Mouse (Mus musculus) cerebellum, adult 18-20 months (tissue): ENCODE data around the gene Chn2.

Source experiments
- DNase-seq, 2 experiments: peaks; one replicate each; pipeline ENCODE4 v3.0.0; 2021

Chn2 gene

DNA sequence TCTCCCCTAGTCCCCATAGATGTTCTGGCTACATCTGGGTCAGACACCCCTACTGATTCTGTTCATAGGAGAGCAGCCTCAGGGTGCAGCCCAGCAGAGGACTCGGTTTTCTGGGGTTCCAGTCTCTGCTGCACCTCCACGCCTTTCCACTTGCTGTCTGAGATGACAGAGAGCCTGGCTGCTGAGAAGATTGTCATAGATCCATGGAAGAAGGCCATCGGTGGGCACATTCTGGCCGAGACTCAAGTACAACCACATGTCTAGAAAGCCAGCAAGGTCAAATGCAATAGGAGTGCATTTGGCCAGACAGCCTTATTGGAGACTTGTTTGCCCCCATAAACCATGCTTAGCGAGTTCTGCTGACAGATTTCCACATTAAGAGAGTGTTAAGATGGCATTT lies 81.5 kb downstream of the Chn2 start:
- no peak for DNase-seq

DNA sequence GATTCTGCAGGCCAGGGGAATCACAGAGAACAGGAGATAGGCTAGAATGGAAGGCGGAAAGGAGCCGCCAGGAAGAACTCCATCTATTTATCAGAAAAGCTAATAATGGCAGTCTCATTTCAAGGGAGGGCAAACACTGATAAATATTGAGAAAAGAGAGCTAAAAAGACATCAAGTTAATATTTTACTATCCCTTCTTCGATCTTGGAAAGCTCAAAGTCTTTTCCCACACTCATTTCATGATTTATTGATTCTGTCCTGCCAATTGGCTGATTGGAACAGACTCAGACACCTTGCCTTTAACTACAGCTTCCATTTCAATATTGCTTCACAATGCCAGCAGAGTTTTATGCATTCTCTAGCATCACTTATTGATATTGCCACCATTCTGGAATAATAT lies 85.2 kb downstream of the Chn2 start:
- DNase-seq: no peak

DNA sequence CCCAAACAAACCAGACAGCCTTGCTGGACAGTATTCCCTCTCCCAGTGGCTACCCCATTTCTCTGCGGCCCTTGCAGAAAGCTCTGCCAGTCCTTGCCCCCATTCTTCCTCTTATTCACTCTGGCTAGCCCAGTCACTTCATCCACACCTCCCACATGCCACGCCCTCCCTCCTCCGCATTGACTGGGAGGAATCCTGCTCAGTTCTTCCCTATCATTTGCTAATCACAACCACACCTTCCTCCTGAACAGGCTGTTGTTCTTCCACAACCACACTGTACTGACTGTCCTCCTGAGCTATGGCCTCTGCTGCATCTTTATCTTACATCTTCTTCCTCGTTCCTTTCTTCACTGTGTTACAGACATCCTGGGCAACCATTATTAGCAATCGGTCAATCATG lies 86.2 kb downstream of the Chn2 start:
- peak in 1 of 2 experiments; percentile 26 for DNase-seq

DNA sequence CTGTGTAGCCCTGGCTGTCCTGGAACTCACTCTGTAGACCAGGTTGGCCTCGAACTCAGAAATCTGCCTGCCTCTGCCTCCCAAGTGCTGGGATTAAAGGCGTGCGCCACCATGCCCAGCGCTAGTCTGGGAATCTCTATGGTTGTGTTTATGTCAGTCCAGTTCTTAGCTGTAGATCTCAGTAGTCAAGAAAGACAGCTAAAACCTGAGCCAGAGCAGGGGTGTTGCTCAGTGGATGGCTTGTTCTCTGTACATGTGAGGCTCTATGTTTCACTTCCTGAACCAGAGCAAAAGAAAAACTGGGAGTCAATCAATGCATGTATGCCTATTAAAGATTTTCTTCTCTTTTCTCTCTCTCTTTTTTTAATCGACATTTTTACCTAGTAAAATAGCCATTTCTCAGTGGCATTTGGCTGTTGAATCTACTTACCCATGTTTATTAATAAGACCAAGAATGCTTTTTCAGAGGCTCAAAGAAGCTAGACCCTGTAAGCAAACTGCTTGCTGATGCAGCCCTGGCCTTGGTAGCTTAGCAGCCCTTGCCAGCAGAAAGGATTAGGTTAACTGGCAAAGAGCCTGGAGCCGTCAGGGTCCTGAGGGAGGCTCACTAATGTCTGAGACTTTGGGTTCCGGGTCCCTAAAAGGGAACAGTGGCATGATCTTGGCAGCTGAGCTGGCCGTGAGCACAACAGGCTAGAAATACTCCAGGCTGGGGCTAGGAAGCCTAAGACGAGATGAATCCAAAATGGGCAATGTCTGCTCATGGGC lies 87.1 kb downstream of the Chn2 start:
- DNase-seq: peak; percentile 72 to 81

DNA sequence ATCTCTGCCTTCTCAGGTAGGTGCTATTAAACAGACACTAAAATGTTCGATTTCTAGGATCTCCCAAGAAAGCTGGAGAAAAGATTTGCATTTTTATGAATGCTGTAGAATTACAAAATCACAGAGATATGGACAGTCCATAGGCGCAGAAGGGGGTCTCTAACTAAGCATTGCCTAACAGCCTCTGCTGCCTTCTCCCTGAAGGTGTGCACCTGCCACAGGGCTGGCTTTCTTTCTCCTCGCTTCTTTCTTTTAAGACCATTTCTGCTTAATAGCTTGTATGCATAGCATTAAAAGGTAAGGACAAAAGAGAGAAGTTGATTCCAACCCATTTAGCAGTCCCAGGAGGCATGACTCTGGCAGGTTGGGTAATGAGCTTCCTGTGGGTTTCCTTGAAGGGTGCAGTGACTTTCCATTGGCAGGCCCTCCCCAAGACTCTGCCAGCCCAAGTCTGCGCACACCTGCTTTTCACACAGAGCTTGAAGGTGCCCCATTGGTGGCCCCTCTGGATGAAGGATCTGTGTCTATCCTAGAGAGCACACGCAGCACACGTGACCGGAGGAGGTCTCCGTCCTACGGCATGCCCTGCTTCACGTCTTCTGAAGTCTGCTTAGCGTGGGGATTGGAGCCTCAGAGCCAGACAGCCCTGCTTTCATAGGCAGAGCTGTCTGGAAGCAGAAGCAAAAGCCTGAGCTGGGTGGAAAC lies 87.8 kb downstream of the Chn2 start:
- no peak for DNase-seq

DNA sequence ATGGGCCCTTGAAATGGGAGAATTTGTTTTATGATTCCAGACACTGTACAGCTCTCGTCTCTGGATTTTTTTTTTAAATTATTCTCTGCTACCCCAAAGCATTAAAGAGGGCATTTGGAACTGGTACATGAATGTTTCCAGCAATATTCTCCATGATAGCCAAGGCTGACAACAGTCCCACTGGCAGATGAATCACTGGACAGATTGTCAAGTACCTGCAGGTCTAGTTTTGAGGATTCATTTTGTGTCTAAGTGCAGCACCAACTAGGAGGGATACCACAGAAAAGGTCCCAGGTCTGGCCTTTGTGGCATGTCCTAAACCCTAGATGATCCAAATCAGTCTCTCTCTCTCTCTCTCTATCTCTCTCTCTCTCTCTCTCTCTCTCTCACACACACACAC lies 89.3 kb downstream of the Chn2 start:
- peak in 1 of 2 experiments; percentile 48 for DNase-seq

DNA sequence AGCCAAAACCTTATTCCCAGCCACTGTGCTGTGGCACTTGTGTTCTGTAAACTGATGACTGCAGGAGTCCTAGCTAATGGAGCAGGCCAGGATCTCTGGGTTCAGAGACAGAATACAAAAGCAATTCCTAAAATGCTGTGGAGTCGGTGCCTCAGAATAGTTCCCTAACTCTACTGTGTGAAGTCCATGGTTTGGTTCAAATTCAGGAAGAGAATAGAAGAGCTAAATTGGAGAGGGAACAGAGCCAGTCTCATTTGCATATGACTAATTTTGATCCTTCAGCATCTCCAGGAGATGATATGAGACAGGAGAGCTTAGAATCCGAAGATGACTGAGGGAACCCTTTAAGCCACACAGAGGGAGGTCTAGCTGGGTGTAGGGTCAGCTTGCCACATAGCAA lies 90.2 kb downstream of the Chn2 start:
- DNase-seq: no peak

DNA sequence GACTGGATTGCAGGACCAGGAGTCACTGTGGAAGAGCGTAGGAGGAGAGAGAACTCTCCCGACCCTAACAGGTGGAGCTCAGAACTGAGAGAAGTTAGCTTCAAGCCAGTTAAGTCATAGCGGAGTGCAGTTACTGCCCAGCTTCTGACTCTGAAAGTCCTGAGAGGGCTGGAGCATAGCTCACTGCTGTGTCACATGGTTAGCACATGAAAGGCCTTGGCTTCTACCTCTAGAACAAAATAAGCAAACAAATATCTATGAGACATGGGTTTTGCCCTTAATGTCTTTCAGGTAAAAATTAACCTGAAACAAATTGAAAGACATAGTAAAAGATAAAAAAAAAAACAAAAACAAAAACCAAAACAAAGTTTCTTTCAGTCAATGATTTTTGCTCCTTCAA lies 91.5 kb downstream of the Chn2 start:
- no peak for DNase-seq

DNA sequence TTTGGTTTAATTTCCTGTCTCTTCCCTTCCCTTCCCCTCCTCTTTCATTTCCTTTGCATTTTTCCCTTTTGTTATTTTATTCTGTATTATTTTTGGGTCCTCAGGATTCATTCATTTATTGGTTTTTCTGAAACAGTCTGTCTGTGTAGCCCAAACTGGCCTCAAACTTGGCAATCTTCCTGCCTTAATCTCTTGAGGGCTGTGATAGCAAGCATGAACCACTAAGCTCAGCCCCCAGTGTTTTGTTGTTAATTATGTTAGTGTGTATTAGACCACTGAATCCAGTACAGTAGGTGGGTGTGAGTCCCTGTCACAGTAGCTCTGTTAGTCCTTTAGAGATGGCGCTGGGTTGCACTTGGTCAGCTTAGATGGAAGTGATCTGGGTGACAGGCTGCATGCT lies 93.2 kb downstream of the Chn2 start:
- no peak for DNase-seq

DNA sequence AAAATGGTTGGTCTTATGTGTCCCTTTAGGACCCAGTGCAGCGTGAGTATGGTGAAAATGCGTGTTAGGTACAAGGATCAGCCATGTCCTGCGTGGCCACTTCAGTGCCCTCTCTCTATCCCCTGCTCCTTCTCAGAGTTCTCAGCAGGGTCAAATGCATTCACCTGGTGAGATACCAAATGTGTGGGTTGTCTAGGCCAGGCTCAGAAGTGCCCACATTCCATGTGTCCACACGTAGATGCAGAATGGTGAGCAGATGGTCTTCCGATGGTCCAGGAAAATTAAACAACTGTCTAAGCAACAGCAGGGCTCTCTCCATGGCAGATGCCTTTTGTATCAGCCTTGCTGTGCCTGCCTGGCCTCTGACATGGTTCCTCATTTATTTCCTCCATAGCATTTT lies 93.9 kb downstream of the Chn2 start:
- DNase-seq: peak; percentile 66 to 72

DNA sequence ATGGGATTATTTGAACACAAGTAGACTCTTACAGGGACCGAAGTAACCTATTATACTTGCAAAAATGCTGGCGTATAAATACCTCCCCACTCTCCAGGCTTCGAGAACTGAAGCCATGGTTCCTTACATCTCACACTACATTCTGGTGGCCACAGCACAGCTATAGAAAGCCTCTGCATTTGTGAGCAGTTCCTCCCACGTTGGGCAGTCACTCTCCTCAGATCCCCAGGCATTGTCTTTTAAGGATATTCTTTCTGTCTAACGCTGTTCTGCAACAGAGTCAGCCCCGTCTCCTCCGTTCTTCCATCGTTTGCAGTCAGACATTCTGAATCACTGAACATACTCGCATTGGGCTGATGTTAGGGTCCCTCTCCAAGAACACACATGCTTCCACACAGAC lies 98.8 kb downstream of the Chn2 start:
- no peak for DNase-seq

DNA sequence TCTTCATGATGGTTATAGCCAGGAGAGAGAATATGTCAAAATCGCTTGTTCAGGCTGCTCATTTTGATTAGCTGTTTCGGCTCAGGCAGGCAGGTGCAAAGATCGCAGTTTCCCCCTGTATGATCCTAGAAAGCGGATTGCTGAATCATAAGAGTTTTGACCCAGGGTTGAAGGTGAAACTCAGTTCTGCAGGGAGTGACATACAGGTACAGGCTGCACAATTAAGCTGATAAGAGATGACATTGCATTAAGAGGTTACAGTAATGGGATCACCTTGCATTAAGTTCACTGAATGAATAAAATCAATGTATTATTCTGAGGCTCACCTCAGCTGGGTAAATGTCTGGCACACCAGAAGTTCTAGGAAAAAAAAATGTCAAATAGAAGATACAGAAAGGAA lies 101.1 kb downstream of the Chn2 start:
- DNase-seq: no peak

DNA sequence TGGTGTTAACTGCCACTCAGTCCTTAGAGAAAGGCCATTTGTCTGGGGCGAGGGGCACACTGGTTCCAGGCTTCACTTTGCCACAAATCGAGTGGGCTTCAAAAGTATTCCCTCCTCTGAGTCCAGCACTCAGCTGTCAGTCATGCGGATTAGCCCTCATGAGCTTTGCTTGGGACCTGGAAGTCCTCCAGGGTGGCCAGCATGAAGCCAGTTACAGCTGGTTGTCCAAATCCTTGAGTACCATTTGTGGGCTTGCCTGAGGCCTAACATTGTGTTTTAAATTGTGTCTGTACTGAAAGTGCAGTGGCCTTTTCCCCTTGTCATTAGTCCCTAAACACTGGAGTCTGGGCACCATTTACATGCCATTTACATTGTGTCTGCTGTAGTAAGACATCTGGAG lies 101.8 kb downstream of the Chn2 start:
- peak in 1 of 2 experiments; percentile 47 for DNase-seq

DNA sequence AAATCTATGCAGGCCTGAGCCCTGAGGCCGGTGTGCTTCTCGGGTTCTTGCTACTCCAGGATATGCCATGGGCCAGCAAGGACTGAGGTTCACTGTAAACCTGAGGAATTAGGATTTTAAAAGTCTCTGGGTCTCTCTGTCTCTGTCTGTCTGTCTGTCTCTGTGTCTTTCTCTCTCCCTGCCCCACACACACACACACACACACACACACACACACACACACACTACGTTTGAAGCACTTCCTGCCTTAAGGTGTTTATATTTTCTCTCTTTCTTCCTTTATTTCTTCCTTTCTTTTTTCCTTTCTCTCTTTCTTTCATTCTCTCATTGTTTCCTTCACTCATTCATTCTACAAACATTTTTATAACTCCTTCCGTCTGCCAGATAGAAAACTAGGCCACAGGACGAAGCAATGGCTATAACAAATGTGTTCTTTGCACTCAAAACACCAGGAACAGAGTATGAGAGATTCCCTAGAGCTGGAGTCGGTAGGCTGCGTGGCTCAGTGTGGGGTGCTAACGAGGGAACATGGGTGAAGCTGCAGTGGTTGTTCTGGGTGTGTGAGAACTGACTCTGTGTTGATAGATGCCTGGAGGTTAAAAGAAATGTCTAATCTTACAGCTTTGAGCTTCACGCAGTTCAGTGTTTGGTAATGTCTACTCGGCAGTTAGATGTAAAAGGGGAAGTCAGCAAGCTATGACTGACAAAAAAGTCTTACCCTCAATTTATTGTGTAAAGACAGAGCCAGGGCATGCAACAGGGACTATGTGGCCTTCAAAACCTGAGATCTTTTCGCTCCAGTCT lies 103.7 kb downstream of the Chn2 start:
- no peak for DNase-seq

DNA sequence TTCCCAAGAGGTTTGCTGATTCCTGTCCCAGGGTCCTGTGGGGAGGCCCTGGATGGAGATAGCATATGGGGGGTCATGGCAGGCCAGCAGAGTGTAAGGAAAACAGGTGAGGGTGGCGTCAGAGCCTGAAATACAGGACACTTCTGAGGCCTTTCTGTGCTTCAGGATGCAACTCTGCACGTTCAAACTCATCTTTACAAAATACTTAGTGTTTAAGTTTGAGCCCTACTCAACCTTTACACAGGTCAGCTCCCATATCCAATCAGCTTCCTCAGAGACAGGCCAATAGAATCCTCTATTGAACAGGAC lies 104.3 kb downstream of the Chn2 start:
- no peak for DNase-seq

DNA sequence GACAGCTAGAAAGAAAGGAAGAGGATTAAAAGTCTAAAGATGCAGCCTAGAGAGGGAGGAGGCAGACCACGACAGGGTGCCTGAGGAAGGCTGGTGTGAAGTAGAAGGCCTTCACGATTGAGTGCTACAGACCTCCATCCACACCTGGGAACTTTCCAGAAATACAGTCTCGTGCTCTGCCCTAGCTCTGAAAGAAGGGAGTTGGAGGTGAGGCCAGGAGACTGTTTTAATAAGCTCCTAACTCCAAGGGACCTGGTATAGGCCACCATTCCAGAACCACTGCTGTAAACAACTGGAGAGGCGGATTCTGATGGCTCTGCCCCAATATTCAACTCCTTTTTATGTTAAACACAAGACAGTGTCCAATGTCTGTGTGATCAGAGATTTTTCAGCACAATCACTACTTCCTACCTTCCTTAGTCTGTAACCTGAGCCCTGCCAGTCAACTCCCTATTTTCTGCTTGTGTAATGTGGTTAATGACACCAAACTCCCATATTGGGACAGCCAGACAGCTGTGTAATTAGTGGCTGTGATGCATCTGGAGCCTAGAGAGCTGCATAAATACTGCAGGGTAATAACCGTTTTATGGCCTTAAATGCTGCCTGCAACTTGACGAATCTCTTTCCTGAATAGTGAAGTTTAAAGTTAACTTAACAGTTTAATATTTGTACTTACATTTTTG lies 109.6 kb downstream of the Chn2 start:
- DNase-seq: no peak

DNA sequence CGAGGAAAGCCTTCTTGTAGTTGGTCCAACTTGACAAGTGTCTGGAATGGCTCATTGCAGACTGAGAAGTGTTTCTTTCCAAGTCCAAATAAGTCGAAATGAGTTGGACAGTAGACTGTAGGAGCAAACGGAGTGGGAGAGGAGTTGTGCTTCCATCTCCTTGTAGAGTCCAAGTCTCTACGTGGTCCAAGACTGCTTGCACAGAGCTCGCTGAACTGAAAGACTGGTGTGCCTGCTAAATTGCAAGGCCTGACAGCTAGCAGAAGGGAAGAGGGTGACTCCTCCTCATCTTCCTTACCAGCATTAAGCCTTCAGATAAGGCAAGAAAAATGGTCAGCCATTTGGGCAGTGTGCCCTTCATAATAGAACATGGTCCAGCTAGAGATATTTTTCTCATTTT lies 111.5 kb downstream of the Chn2 start:
- no peak for DNase-seq

DNA sequence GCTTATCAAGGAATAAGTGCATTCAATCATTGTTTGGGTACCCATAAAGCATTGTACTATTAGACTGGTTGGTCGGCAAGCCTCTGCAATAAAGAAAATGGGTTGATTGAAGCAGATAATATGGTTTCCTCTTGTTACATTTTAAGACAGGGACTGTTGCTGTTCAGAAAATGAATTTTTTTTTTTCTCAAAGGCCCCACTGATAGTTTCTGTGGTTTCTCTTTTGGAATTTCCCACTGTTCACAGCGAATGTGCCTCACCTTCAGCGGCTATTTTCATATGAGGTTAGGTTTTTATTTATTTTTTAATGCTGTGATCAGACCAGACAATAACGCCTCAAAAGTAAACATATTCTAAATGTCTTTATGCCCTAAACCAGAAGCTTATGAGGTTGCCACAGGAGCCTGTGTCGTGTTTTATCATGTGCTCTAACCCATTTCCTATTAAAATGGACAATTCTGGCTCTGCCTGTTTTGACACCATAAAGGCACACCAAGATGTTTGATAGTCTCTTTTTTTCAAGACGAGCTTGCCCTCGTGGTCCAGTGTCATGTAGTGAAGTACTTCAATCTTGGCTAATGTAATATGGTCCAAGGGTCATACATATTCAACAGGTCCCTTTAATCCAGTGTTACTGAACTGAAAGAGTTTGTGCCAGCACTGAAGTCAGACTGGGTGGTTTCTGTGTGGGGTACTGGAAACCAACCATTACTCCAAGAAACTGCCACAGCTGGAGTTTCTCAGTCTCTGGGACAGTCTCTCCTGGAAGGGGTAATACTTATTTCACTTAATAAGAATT lies 112.3 kb downstream of the Chn2 start:
- no peak for DNase-seq

DNA sequence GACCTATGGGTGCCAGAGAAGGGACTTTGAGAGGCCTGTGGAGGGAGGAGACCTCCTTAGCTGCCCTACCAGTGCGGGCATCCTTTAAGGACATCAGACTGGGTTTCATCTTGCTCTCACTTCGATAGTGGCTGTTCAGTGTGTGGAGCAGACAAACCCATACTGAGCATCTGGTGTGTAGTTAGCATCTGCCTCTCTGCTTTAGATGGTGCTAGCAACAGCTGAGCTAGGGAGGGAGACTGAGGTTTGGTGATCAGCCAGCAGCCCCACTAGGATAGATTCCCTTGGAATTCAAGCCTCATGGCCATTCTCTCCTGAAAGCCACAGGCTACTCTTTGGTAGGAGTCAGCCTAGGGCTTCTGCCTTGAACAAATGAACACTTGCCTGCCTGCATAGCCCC lies 117.7 kb downstream of the Chn2 start:
- DNase-seq: no peak

DNA sequence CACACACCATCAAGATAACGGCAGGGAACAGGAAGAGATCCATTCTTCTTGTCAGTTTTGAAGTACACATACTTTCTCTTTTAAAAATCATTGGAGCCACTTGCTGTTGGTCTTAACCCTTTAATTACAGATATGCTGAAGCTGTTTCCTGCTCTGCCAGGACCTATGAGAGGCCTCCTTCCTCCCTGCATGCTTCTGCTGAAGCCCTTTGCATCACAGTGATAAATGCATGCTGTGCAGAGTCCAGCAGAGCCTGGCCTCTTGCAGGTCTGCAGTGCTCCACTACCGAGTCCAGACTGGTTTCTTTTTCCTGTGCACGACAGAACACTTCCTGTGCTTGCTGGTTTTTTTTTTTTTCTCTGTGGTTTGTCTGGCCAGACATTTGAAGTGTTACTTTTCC lies 119.0 kb downstream of the Chn2 start:
- DNase-seq: no peak

DNA sequence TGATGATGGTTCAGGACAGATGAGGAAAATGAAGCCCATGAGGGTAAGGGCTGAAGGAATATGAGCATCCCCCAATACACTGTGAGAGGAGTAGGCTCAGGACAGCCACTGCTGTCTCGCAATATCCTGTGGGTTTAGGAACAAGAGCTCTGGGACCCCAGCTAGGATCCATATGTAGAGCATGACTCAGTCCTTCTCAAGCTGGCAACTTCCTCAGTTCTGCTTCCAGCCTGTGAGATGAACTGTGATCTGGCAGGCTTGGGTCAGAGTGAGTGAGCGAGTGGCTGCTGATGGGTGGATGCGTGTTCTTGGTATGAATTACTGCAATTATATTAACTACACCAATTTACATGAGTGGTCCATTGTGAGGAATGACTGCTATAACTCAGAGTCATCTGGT lies 121.3 kb downstream of the Chn2 start:
- peak; percentile 52 to 66 for DNase-seq

DNA sequence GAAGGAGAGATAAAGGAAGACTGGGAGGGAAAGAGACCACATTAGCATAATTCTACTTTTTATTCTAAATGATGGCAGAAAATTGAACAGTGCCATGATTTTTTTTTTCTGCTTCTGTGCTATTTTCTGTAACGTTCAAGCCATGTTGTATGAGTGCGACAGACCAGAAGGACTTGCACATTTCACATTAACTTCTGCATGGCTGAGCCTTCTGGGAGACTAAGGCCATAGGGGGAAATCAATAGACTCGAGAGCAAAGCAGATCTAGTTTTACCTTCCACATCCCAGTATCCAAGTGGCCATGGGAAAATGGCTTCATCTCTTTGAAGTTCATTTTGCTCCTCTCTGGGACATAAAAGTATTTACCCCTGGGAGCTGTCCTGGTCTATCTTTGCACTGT lies 121.9 kb downstream of the Chn2 start:
- DNase-seq: no peak

DNA sequence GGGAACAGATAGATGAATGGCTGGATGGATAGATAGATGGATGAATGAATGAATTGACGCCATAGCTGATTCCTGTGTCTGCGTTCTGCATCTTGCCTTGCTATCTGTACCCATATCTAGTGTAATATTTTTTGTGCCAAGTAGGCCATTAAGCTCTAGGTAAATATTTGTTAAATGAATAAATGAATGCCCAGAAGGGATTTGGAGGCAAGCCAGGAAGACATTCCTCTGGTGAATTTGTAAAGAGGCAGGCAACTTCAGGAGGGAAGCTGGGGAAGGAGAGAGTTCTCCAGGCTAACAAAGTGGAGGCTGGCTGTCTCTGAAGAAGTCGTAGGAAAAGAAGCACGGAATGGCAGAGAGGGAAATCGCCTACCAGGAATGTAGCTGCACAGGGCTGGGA lies 123.0 kb downstream of the Chn2 start:
- DNase-seq: no peak
